Mouse (Mus musculus): ENCODE data around the gene Rcan1. TPM values are rescaled to one million over a fixed set of nuclear protein-coding genes. Genes with fewer than 3 reads are reported as not detected.

The Rcan1 gene
- polyA plus RNA-seq, 1 experiment from 2014 or later, result 36.7 TPM

Other genes starting within 250 kb of the Rcan1 start
- 0.48 and 0.51 TPM in 2 replicates for gene Kcne2, start 178.5 kb downstream of the Rcan1 start, polyA plus RNA-seq (2016; fragmentation: Nextera tagmentation; extraction: Ambion mirVana)
- gene Smim11, start 169.6 kb downstream of the Rcan1 start, polyA plus RNA-seq (2016; fragmentation: Nextera tagmentation; extraction: Ambion mirVana), result 130 and 142 TPM in 2 replicates
- not detected in 2 replicates for gene Fam243, start 149.4 kb downstream of the Rcan1 start, polyA plus RNA-seq (2016; fragmentation: Nextera tagmentation; extraction: Ambion mirVana)
- gene Kcne1, start 111.4 kb downstream of the Rcan1 start, polyA plus RNA-seq (2016; fragmentation: Nextera tagmentation; extraction: Ambion mirVana), result 0.13 and 0.69 TPM in 2 replicates
- gene Clic6, start 14.9 kb upstream of the Rcan1 start, polyA plus RNA-seq (2016; fragmentation: Nextera tagmentation; extraction: Ambion mirVana), result 4.0 and 4.4 TPM in 2 replicates